Mouse (Mus musculus) CD4-positive, CD25-positive, alpha-beta regulatory T cell, adult 4 months (primary cell): ENCODE results near the gene Igfbp7. TPM values are rescaled to one million over a fixed set of nuclear protein-coding genes. Genes with fewer than 3 reads are reported as not detected.

Experiments used
- ATAC-seq: one replicate; pipeline ENCODE4 v1.8.0; 2017
- polyA plus RNA-seq, 2 experiments: library from polyadenylated mRNA; unstranded; fragments of 100-300 nt; shearing (Covaris generic); gene quantifications; one replicate each; pipeline ENCODE4 v1.2.1; 2017

Gene Igfbp7
- polyA plus RNA-seq, 2 experiments from 2014 or later = 0.31 TPM; not detected in 1

- ATAC-seq = no peak
These were observed 2.9 kb downstream of the Igfbp7 start for GRCm38 (mm10) chr5:77404941-77405340.

GRCm38 (mm10) chr5:77402901-77403300 is 4.9 kb downstream of the Igfbp7 start:
- ATAC-seq = no peak

- ATAC-seq = no peak
These were observed 5.7 kb downstream of the Igfbp7 start for GRCm38 (mm10) chr5:77402137-77402536.

- no peak for ATAC-seq
These were observed 7.0 kb downstream of the Igfbp7 start for GRCm38 (mm10) chr5:77400823-77401222.

- ATAC-seq = no peak
These were observed 7.7 kb downstream of the Igfbp7 start for GRCm38 (mm10) chr5:77400151-77400550.

- ATAC-seq = no peak
These were observed 8.8 kb downstream of the Igfbp7 start for GRCm38 (mm10) chr5:77399076-77399475.

- no peak for ATAC-seq
These were observed 9.4 kb downstream of the Igfbp7 start for GRCm38 (mm10) chr5:77398285-77399057.

- ATAC-seq = no peak
These were observed 13.7 kb downstream of the Igfbp7 start for GRCm38 (mm10) chr5:77393990-77394618.

GRCm38 (mm10) chr5:77393094-77393619 is 14.7 kb downstream of the Igfbp7 start:
- ATAC-seq = no peak

- no peak for ATAC-seq
These were observed 17.6 kb downstream of the Igfbp7 start for GRCm38 (mm10) chr5:77390272-77390671.

GRCm38 (mm10) chr5:77388359-77388758 is 19.5 kb downstream of the Igfbp7 start:
- ATAC-seq = no peak

- ATAC-seq = no peak
These were observed 20.5 kb downstream of the Igfbp7 start for GRCm38 (mm10) chr5:77387414-77387704.

GRCm38 (mm10) chr5:77386596-77387413 is 21.0 kb downstream of the Igfbp7 start:
- no peak for ATAC-seq

- ATAC-seq = no peak
These were observed 21.8 kb downstream of the Igfbp7 start for GRCm38 (mm10) chr5:77385900-77386595.

GRCm38 (mm10) chr5:77385221-77385620 is 22.6 kb downstream of the Igfbp7 start:
- no peak for ATAC-seq

- ATAC-seq = no peak
These were observed 23.1 kb downstream of the Igfbp7 start for GRCm38 (mm10) chr5:77384724-77385123.

- ATAC-seq = peak; percentile 74
These were observed 23.9 kb downstream of the Igfbp7 start for GRCm38 (mm10) chr5:77383799-77384554.

GRCm38 (mm10) chr5:77381686-77382085 is 26.2 kb downstream of the Igfbp7 start:
- ATAC-seq = no peak

- ATAC-seq = no peak
These were observed 26.6 kb downstream of the Igfbp7 start for GRCm38 (mm10) chr5:77381283-77381682.

- no peak for ATAC-seq
These were observed 27.4 kb downstream of the Igfbp7 start for GRCm38 (mm10) chr5:77380321-77380901.

- no peak for ATAC-seq
These were observed 28.3 kb downstream of the Igfbp7 start for GRCm38 (mm10) chr5:77379434-77380135.
